Mouse (Mus musculus): ENCODE results near the gene Drap1.

Drap1 gene

DNA sequence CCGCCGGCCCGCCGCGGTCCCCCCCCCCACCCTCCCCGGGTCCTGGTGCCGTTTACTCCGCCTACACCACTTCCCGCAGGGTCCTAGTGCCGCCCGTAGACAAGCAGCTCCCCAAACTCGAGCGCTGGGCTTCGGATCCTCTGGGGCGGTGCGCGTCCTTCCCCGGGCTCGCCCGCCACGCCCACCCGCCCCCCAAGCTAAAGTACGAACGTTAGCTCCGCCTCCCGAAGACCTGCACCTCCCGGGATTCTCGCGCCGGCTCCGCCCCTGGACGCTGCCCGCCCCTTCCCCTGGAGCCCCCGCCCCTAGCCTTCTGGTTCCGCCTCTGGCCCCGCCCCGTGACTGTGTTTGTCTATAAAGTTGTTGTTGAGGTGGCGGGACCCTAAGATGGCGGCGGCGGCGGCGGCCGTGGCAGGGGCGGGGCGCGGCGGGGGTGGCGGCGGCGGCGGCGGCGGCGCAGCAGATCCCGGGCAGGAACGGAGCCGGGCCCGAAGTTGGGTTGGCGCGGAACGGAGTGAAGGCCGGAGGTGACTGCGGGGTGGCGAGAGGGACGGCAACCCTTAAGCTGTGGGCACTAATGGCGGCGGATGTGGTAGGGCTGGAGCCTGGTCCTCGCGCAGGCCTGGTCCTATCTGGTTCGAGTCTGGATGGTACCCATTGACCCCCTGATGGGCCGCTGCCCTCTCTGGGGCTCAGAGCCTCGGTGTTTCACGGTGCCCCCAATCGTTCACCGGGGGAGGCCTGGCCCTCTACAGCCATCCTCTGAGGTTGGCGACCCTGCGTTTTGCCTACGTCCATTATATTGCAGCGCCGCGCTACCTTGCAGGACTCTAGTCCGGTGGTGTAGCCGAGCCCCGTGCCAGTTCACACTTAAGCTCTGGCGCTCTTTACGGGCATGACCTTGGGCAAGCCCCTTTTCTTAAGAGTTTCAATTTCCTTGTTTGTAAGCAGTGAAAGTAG, at the start of gene Drap1, which contains the start of gene AI837181:
TSS of gene Drap1 (minus strand) at position 198 of the 960 bp plus-strand sequence.
TSS of gene AI837181 (plus strand) at position 363 of the 960 bp plus-strand sequence.
- peak; percentile 90 for DNase-seq

DNA sequence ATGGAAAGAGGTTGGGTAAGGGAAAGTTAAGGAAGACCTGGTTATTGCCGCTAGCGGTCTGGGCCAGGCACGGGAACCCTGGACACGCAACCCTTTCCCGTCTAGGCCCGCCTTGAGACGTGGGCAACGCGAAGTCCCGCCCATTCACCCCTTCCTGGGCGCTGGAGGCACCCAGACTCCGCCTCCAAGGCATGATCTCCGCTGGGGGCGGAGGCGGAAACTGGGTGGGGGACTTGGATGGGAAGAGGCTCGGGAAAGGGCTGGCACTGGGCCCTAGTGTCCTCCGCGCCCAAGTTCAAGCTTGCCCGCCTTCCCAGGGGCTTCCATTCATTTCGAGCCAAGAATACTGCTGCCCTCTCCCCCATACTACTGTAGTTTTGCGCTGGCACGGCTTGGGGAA, 48.9 kb upstream of the Drap1 start, which contains the start of gene Efemp2:
TSS of gene Efemp2 (plus strand) at position 235 of the 400 bp plus-strand sequence.
- peak; percentile 75 for DNase-seq

DNA sequence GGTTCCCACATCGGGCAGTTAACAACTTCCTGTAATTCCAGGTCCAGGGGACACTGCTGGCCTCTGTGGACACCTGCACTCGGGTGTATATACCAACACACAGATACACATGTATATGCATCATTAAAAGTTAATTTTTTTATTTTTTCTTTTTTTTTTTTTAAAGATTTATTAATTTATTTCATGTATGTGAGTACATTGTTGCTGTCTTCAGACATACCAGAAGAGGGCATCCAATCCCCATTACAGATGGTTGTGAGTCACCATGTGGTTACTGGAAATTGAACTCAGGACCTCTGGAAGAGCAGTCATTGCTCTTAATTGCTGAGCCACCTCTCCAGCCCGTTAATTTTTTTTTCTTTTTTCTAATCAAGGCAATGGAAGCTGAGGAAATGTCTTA, 48.1 kb upstream of the Drap1 start:
- DNase-seq = no peak

DNA sequence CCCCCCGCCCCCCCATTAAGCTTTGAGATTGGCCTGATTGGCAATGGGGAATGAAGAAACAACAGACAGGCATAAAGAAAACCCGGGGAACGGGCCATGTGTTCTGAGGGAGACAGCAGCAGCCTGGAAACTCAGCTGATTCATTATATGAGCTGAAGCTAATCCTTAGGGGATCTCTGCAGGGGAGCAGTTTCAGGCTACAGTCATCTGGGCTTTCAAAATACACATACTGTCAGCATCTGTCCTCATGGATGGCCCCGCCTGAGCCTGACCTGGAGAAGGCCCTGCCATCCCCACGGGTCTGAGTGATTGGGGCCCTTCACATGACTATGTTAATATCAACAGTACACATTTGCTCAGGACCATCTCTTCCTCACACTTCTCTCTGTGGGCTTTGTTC, 47.1 kb upstream of the Drap1 start:
- no peak for DNase-seq

DNA sequence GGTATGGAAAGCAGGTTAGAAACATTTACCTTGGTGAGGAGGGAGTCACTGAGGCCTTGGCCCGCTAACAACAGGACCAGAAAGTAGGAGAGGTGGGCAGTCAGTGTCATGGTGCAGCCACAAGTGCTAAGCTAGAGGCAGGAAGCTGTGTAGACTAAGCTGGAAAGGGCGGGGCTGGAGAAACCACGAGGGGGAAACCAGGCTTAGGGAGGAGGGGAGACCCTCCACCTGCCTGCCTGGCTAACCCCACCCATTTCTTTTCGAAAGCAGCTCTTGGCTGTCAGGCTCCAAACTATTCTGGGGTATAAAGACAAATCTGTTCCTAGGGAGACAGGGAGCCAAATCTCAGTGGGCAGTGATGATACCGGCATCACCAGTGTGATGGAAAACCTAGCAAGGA, 43.6 kb upstream of the Drap1 start, which contains the start of gene Ctsw:
TSS of gene Ctsw (minus strand) at position 134 of the 400 bp plus-strand sequence.
- no peak for DNase-seq

DNA sequence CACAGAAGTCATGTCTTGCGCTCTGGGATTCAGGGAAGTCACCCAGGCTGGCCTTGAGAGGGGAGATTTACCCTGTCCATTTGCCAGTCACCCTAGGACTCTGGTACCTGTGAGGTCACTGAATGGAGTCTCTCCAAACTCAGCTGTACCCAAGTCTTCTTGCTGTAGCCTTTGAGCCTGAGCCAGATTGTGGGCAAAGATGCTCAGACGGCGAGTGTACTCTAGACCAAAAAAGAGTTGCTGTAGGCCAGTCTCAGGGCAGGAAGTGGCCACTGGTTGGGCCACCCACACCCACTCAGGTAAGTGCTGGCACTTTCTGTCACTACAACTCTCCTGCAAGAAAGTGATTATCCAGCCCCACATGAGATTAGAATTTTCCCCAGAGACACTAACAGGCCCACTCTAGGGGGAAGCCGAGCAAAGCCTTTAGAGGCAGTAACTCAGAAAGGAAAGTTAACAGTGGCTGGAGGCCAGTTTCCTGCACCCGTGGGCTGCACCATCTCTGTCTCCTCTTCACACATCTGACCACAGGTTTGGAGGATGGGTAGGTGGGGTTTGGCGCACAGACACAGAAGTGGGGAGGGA, 42.2 kb upstream of the Drap1 start:
- no peak for DNase-seq

DNA sequence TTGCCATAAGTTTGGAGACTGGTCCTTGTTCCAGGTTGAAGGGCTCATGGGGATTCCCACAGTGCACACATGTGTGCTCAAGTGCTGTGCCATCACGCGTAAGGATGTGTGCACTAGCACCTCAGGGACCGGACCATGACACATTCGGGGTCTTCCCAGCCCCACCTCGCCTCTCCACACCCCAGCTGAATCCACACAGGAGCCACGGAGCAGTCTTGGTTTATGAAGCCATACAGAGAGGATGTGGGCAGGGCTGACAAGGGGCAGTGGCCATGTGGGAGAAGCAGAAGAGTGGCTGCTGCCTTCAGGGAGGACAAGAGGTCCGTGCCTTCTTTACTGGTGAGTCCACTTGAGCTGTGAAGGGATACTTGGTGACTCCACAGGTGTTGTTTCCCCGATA, 40.3 kb upstream of the Drap1 start:
- DNase-seq = no peak

DNA sequence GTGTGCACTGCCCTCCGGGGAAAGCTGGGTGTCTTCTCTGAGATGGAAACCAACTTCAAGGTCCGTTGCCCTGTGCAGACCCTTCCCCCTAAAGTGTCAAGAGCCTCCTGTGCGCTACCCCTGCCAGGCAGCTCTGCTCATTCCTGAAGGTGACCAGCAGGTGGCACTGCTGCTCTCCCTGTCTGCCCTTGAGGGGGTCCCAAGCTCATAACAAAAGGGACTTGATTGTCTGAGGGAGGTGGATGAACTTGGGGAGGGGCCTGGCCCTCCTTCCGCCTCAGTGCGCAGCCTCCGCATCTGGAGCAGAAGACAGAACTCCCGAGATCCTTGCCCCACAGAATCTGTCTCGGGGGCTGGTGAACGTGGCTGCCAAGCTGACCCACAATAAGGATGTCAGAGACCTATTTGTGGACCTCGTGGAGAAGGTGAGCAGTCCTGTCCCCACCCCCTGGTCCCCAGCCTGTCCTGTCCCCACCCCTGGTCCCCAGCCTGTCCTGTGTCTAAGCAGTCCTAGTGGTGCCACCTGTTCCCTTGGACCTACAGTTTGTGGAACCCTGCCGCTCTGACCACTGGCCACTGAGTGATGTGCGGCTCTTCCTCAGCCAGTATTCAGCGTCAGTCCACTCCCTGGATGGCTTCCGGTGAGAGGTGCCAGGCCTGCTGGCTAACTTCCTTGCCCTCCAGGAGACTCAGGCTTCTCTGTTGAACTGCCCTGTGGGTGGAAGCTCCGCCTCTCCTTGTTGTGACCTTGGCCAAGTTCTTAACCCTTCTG, 39.2 kb upstream of the Drap1 start:
- peak; percentile 57 for DNase-seq

DNA sequence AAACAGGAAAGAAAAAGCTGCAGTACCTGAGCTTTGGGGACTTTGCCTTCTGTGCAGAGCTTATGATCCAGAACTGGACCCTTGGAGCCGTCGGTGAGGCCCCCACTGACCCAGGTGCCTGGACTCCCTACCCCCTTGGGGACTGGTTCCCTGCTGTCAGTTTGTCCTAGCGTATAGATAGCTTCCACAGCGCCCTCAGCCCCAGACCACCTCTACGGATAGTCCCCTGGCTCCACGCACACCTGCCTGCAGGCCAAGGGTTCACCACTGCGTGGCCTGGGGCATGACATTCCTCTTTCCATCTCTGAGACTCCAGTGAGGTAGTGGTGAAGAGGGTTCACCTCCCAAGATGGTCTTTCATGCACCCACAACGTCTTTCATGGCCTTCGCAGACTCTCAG, 38.4 kb upstream of the Drap1 start:
- DNase-seq = no peak

DNA sequence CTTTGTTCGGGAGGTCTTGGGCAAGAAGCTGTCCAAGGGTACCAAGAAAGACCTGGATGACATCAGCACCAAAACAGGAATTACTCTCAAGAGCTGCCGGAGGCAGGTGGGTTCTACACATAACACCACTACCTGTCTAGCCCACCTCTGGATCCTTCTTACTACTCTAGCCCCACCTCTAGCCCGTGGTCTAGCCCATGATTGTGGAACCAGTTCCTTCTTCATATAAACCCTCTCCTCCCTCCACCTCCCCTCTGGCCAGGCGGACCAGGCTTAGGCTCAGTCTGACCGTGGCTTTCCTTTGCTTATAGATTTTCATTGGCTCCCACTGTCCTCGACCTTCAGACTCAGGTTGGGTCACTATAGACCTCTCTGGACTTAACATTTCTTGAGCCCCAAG, 36.6 kb upstream of the Drap1 start:
- no peak for DNase-seq

DNA sequence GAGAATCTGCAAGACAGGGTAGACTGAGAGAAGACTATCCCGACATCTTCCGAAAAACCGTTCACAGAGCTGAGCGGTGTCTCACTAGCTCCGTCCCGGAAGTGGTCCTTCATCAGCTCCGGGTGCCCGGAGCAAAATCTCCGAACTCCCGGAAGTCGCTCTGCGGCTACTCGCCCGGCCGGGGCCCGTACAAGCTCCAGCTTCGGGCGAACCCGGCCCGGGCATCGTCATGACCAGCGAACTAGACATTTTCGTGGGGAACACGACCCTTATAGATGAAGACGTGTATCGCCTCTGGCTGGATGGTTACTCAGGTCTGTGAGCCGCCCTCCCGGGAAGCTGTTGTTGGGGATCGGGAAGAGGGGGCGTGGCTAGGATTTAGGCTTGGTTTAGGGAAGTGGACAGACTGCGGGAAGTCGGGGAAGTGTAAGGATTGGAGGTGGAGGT, 35.7 kb upstream of the Drap1 start, which contains the start of gene Fibp:
TSS of gene Fibp (plus strand) at position 151 of the 447 bp plus-strand sequence.
- peak; percentile 91 for DNase-seq

DNA sequence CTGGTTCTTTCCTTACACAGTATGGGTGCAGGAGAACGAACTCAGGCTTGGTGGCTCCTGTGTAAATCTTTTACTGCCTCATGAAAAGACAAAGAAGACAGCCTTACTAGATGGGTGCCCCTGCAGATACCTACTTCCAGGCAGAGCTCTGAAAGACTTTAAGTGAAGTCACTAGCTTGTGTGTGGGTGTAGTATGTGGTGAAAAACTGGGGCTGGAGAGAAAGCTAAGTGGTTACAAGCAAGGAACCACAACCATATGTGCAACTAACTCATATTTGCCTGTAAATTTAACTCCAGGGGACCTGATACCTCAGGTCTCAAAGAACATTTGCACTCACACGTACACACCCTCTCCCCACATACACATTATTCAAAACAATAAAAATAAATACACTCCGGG, 35.1 kb upstream of the Drap1 start:
- no peak for DNase-seq

DNA sequence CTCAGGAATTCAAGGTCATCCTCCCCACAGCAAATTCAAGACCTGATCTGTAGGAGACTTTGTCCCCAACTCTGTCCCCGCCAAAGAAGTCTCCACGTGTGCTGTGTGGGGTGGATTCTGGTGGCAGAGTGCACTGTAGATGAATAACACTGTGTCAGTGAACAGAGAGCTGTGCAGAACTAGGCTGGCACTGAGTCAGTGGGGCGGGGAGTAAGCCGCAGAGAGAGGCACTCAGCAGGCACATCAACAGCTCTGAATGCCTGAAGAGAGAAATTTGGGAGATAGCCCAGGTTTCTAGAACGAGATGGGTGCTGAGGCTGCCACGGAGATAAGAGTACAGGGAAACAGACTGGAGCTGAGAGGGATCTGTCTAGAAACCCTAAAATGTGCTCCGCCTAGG, 34.2 kb upstream of the Drap1 start:
- no peak for DNase-seq

DNA sequence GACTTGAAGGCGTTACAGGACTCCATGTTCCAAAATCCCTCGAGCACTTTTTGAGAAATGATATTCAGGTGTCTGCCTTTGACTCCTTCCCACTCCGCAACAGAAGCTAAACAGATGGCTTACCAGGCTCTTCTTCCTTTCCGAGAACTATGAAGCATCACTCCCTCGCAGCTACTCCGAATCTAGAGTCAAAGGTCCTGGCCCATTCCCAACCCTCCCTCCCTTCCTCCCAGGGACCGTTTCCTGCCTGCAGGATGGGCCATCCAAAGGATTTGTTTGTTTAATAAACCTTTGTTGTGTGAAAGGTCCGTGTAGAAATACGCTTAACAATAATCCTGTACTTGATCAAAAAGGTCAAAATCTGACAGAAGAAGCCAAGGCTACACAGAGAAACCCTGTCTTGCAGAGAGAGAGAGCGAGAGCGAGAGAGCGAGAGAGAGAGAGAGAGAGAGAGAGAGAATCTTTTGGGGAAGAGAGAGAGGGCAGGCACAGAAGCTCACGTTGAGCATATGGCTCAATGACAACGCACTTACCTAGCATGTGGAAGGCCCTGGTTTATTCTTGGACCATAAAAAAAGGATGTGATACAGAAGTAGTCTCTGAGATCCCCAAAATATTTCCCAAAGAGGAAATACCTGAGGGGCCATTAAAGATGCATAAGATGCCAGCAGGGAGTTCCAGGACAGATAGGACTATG, 33.1 kb upstream of the Drap1 start, which contains the start of gene Ccdc85b:
TSS of gene Ccdc85b (minus strand) at position 149 of the 697 bp plus-strand sequence.
- no peak for DNase-seq

DNA sequence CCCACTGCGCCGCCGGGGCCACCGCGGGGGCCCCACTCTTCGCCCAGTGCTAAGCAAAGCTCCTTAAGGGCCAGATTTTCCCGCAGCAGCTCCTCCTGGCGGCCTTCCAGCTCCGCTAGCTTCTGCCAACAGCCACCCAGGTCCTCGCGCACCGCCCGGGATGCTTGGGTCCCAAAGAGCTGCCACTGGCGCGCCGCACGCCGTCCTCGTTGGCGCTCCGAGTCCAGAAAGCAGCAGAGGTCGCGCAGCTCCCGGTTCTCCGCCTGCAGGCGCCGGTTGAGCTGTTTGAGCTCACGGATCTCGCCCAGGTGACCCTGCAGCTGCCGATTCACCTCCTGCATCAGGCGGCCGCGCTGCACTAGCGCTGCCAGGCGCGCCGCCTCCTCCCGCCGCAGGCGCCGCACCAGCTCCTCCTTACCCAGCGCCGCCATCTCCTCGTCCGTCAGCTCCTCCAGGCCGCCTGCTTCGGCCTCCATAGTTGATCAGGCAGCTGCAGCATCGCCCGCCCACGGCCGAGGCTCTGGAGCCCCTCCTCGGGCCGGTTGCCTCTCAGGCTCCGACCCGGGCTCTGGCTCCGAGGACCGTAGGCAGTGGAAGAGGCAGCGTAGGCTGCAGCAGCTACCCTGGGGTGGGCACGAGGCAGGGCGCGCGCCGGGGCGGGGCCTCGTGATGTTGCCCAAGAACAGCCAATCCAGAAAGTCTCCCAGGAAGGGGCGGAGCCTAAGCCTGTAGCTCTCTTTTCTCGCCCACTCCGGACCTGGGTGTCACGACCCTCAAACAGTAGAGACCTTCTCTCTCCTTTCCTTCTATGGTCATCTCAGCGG, 32.4 kb upstream of the Drap1 start:
- DNase-seq = peak; percentile 97

DNA sequence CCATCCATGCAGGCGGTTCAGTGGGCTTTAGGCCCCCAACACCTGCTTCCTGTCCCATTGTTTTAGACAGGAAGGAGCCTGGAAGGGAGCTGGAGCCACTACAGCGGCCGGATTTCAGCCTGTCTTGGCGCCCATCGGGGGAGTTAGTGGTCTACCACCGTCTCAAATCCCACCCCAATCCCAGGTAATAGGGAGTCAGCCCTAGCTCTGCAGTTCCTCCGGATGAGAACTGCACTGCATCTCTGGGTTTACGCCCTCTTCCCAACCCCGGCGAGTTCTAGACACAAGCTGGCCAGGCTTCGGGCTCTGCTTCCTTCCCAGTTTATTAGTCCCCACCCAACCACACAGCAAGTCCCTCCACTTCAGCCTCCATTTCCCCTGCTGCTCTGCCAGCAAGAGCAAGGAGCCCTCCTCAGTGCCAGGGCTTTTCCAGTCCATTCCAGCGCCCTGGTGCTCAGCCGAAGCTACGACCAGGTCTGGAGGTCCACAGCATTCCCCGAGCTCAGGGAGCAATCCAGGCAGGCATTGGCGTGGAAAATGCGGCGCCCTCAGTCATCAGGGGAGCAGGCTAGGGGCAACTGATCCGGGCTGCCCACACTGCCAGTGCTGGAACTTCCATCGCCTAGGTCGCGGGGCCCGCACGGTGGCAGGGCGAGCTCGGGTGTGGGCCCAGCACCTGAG, 31.6 kb upstream of the Drap1 start:
- no peak for DNase-seq

DNA sequence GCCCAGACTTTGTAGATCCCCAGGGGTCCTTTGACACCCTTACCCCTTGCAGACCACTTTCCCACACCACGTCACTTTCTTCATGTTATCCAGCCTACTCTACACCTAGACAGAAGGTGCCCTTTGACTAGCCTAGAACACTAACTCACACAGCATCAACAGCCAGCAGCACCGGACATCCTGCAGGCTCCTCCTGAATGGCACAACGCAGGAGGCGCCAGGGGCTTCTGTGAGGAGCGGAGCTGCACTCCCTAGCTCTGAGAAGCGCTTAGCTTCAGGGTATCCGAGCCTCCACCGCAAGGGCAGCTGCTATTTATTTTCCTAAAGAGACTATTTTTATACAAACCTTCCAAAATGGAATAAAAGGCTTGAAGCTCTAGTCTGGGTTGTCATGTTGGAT, 30.8 kb upstream of the Drap1 start:
- no peak for DNase-seq

DNA sequence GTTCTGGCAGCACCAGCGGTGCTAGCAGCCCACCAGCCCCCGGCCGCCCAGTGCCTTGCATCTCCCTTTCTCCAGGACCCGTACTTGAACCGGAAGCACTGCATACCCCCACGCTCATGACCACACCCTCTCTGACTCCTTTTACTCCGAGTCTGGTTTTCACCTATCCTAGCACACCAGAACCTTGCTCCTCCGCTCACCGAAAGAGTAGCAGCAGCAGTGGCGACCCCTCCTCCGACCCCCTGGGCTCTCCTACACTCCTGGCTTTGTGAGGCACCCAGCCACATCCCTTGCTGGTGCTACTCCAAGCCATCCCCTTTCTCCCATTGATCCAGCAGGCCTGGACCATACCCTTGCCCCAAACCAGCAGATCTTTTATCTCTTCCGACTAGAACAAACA, 30.3 kb upstream of the Drap1 start:
- DNase-seq = no peak

DNA sequence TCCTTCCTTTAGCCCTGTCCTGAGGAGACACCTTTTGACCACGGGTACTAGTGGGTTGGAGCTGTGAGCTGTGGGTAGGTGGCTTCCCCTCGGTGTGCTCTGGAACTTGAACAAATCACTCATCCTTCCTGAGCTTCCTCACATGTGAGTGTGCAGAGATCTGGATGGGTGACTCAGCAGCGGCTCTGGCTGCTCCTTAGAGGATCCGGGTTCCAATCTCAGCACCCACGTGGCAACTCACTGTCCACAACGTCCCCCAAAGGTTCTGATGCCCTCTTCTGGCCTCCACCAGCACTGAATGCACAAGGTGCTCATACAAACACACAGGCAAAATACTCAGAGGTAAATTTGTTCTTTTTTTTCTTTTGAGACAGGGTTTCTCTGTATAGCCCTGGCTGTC, 27.0 kb upstream of the Drap1 start:
- no peak for DNase-seq

DNA sequence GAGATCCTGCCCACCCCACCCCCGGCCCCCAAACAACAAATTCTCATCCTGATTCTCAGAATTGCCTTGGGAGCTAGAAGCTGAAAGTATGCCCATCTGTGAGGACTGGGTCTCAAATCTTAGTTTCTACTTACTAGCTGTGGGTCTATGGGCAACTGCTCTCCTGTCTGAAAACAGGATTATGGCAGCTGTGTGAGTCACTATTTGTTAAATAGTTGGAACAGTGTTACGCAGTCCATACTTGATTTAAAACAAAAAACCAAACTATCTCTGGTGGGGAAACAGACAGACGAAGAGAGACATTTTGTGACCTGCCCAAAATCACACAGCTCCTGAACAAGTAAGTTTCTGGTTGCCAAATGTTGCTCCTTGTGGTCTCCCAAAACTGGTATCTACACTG, 24.9 kb upstream of the Drap1 start:
- no peak for DNase-seq

Measured in kidney, adult 9 months (tissue).